Mouse (Mus musculus): ENCODE measurements around the gene Cryzl1. TPM values are rescaled to one million over a fixed set of nuclear protein-coding genes. Genes with fewer than 3 reads are reported as not detected.
A peak's percentile ranks its signal among the peaks of the same experiment; 100 is the strongest.

Cryzl1 gene
- polyA plus RNA-seq, 1 experiment from 2014 or later = 74.5 TPM

- DNase-seq (no peak), ATAC-seq (ENCODE audit: insufficient read depth) (no peak)
- no peak for TF ChIP-seq CTCF (IDR thresholded peaks at IDR 0.05; ENCODE audit: low read depth)
- H3K9ac ChIP-seq = no peak overlapping the region
- H3K4me1 ChIP-seq (ENCODE audit: insufficient read depth) = no peaks in the 10 kb centered on the region
- 91% methylated on average over 16 of the region's 16 CpGs for WGBS
- no peak overlapping the region for H3K27ac ChIP-seq (ENCODE audit: low read depth)
- H3K9me3 ChIP-seq (ENCODE audit: low read depth, low read length) = no peaks in the 10 kb centered on the region; the same call in 1 of the 2 replicates
- peaks cover 98% of the 10 kb centered on the region for H3K36me3 ChIP-seq (ENCODE audit: insufficient read depth)
- H3K27me3 ChIP-seq (ENCODE audit: insufficient read depth, low read length) = no peaks in the 10 kb centered on the region
- H3K4me3 ChIP-seq (ENCODE audit: low read depth, low read length) = no peak overlapping the region
- no peak overlapping the region for H3K4me2 ChIP-seq
Observed at GRCm38 (mm10) chr16:91662336-91662735, 66.4 kb downstream of the Cryzl1 start.

- Histone ChIP-seq H3K27me3 (ENCODE audit: insufficient read depth, low read length) (no peaks in the 10 kb centered on the region), H3K4me3 (ENCODE audit: low read depth, low read length) (no peak overlapping the region), H3K9ac (no peak overlapping the region), H3K4me2 (no peak overlapping the region), H3K27ac (ENCODE audit: low read depth) (no peak overlapping the region), H3K9me3 (ENCODE audit: low read depth, low read length) (no peaks in the 10 kb centered on the region; the same call in 1 of the 2 replicates), H3K4me1 (ENCODE audit: insufficient read depth) (no peaks in the 10 kb centered on the region), H3K36me3 (ENCODE audit: insufficient read depth) (peaks cover 98% of the 10 kb centered on the region)
- DNase-seq (no peak), ATAC-seq (ENCODE audit: insufficient read depth) (no peak)
- TF ChIP-seq CTCF (IDR thresholded peaks at IDR 0.05; ENCODE audit: low read depth) = no peak
- 81% methylated on average over 1 of the region's 1 CpGs for WGBS
Observed at GRCm38 (mm10) chr16:91661397-91661796, 67.4 kb downstream of the Cryzl1 start.

GRCm38 (mm10) chr16:91659798-91660197 is 69.0 kb downstream of the Cryzl1 start:
- H3K36me3 ChIP-seq (ENCODE audit: insufficient read depth) = peaks cover 98% of the 10 kb centered on the region
- H3K4me2 ChIP-seq = no peak overlapping the region
- no peak overlapping the region for H3K4me3 ChIP-seq (ENCODE audit: low read depth, low read length)
- H3K4me1 ChIP-seq (ENCODE audit: insufficient read depth) = no peaks in the 10 kb centered on the region
- H3K9ac ChIP-seq = no peak overlapping the region
- WGBS = 96% methylated on average over 20 of the region's 20 CpGs
- no peaks in the 10 kb centered on the region for H3K27me3 ChIP-seq (ENCODE audit: insufficient read depth, low read length)
- no peak for DNase-seq
- no peak for ATAC-seq (ENCODE audit: insufficient read depth)
- no peak overlapping the region for H3K27ac ChIP-seq (ENCODE audit: low read depth)
- H3K9me3 ChIP-seq (ENCODE audit: low read depth, low read length) = no peaks in the 10 kb centered on the region; the same call in 1 of the 2 replicates
- no peak for TF ChIP-seq CTCF (IDR thresholded peaks at IDR 0.05; ENCODE audit: low read depth)

GRCm38 (mm10) chr16:91658471-91658870 is 70.3 kb downstream of the Cryzl1 start:
- Histone ChIP-seq H3K27me3 (ENCODE audit: insufficient read depth, low read length) (no peaks in the 10 kb centered on the region), H3K4me1 (ENCODE audit: insufficient read depth) (no peaks in the 10 kb centered on the region), H3K4me3 (ENCODE audit: low read depth, low read length) (no peak overlapping the region), H3K9me3 (ENCODE audit: low read depth, low read length) (no peaks in the 10 kb centered on the region; the same call in 1 of the 2 replicates), H3K36me3 (ENCODE audit: insufficient read depth) (peaks cover 97% of the 10 kb centered on the region), H3K27ac (ENCODE audit: low read depth) (no peak overlapping the region), H3K4me2 (no peak overlapping the region), H3K9ac (no peak overlapping the region)
- no peak for ATAC-seq (ENCODE audit: insufficient read depth)
- WGBS = 92% methylated on average over 5 of the region's 5 CpGs
- TF ChIP-seq CTCF (IDR thresholded peaks at IDR 0.05; ENCODE audit: low read depth) = no peak
- DNase-seq = no peak

- H3K9me3 ChIP-seq (ENCODE audit: low read depth, low read length) = no peaks in the 10 kb centered on the region; the same call in 1 of the 2 replicates
- DNase-seq (no peak), ATAC-seq (ENCODE audit: insufficient read depth) (0 out of 2 replicates have a peak, but pooled peaks have one; percentile 31)
- H3K27ac ChIP-seq (ENCODE audit: low read depth) = no peak overlapping the region
- peaks cover 93% of the 10 kb centered on the region for H3K36me3 ChIP-seq (ENCODE audit: insufficient read depth)
- H3K27me3 ChIP-seq (ENCODE audit: insufficient read depth, low read length) = no peaks in the 10 kb centered on the region
- H3K9ac ChIP-seq = no peak overlapping the region
- no peaks in the 10 kb centered on the region for H3K4me1 ChIP-seq (ENCODE audit: insufficient read depth)
- no peak overlapping the region for H3K4me2 ChIP-seq
- WGBS = 97% methylated on average over 17 of the region's 17 CpGs
- TF ChIP-seq CTCF (IDR thresholded peaks at IDR 0.05; ENCODE audit: low read depth) = no peak
- H3K4me3 ChIP-seq (ENCODE audit: low read depth, low read length) = no peak overlapping the region
Observed at GRCm38 (mm10) chr16:91657285-91657684, 71.5 kb downstream of the Cryzl1 start.

GRCm38 (mm10) chr16:91655285-91655684 is 73.5 kb downstream of the Cryzl1 start:
- no peaks in the 10 kb centered on the region for H3K27me3 ChIP-seq (ENCODE audit: insufficient read depth, low read length)
- peaks cover 90% of the 10 kb centered on the region for H3K36me3 ChIP-seq (ENCODE audit: insufficient read depth)
- no peaks in the 10 kb centered on the region; the same call in 1 of the 2 replicates for H3K9me3 ChIP-seq (ENCODE audit: low read depth, low read length)
- DNase-seq = no peak
- no peaks in the 10 kb centered on the region for H3K4me1 ChIP-seq (ENCODE audit: insufficient read depth)
- H3K4me3 ChIP-seq (ENCODE audit: low read depth, low read length) = no peak overlapping the region
- no peak for TF ChIP-seq CTCF (IDR thresholded peaks at IDR 0.05; ENCODE audit: low read depth)
- H3K9ac ChIP-seq = no peak overlapping the region
- WGBS = 95% methylated on average over 9 of the region's 9 CpGs
- no peak for ATAC-seq (ENCODE audit: insufficient read depth)
- no peak overlapping the region for H3K27ac ChIP-seq (ENCODE audit: low read depth)
- no peak overlapping the region for H3K4me2 ChIP-seq

GRCm38 (mm10) chr16:91652191-91652590 is 76.6 kb downstream of the Cryzl1 start:
- no peak for ATAC-seq (ENCODE audit: insufficient read depth)
- H3K4me1 ChIP-seq (ENCODE audit: insufficient read depth) = no peaks in the 10 kb centered on the region
- no peak overlapping the region for H3K4me2 ChIP-seq
- no peak for TF ChIP-seq CTCF (IDR thresholded peaks at IDR 0.05; ENCODE audit: low read depth)
- no peak overlapping the region for H3K9ac ChIP-seq
- peaks cover 59% of the 10 kb centered on the region for H3K36me3 ChIP-seq (ENCODE audit: insufficient read depth)
- WGBS = 88% methylated on average over 3 of the region's 3 CpGs
- no peak overlapping the region for H3K4me3 ChIP-seq (ENCODE audit: low read depth, low read length)
- no peaks in the 10 kb centered on the region for H3K9me3 ChIP-seq (ENCODE audit: low read depth, low read length)
- DNase-seq = no peak
- no peak overlapping the region for H3K27ac ChIP-seq (ENCODE audit: low read depth)
- no peaks in the 10 kb centered on the region for H3K27me3 ChIP-seq (ENCODE audit: insufficient read depth, low read length)

- H3K36me3 ChIP-seq (ENCODE audit: insufficient read depth) = peaks cover 35% of the 10 kb centered on the region
- no peaks in the 10 kb centered on the region for H3K4me1 ChIP-seq (ENCODE audit: insufficient read depth)
- H3K9ac ChIP-seq = no peak overlapping the region
- no peaks in the 10 kb centered on the region for H3K9me3 ChIP-seq (ENCODE audit: low read depth, low read length)
- no peak for TF ChIP-seq CTCF (IDR thresholded peaks at IDR 0.05; ENCODE audit: low read depth)
- no peak overlapping the region for H3K27ac ChIP-seq (ENCODE audit: low read depth)
- no peaks in the 10 kb centered on the region for H3K27me3 ChIP-seq (ENCODE audit: insufficient read depth, low read length)
- H3K4me2 ChIP-seq = peak overlapping the region; percentile 36; the same call in 1 of the 2 replicates
- DNase-seq (no peak), ATAC-seq (ENCODE audit: insufficient read depth) (no peak)
- no peak overlapping the region for H3K4me3 ChIP-seq (ENCODE audit: low read depth, low read length)
Observed at GRCm38 (mm10) chr16:91649781-91650180, 79.0 kb downstream of the Cryzl1 start.

All from lung, embryonic 14.5 days (tissue).